Mouse (Mus musculus) left cerebral cortex, postnatal 4 days (tissue): Measurements from ENCODE around the gene Adgrf2. TPM values are rescaled to one million over a fixed set of nuclear protein-coding genes. Genes with fewer than 3 reads are reported as not detected.

Experiments used
- total RNA-seq, 2 experiments: library from RNA; stranded (reverse); gene quantifications; 2 replicates each; pipeline ENCODE4 v1.2.3; 2021

Gene Adgrf2
- total RNA-seq, 2 experiments from 2014 or later, result 0.36 to 0.44 TPM

Other genes with a start within 250 kb of the Adgrf2 start
- gene Opn5, start 130.8 kb downstream of the Adgrf2 start, total RNA-seq, result not detected
- gene Adgrf4, start 49.9 kb downstream of the Adgrf2 start, total RNA-seq, result under 1 TPM; 0.36 to 0.56 TPM
- gene Cd2ap, start 134.5 kb upstream of the Adgrf2 start, total RNA-seq, result 10 to 100 TPM; 22.7 to 24.9 TPM